Mouse (Mus musculus): ENCODE measurements at regions not wholly inside any gene's neighbourhood (a gene's known extent, or its start where the extent isn't known, plus 50 kb on each side); places are given as distances from the start of the nearest gene placed in this dataset.

- in situ Hi-C loops (cut with MboI, MseI): loop anchor here in 1 of 2 experiments (10.0 to 25.0 kb wide), 2 partner anchors 1408 to 1540 kb away; partner anchors contain the start of gene Olfr1322
Observed at GRCm38 (mm10) chrX:51294797-51295506, 88.6 kb upstream of the Mbnl3 start.

- in situ Hi-C loops (cut with MboI, MseI): loop anchor here in 1 of 2 experiments (10.0 to 25.0 kb wide), 2 partner anchors 1405 to 1538 kb away; partner anchors contain the start of gene Olfr1322
Observed at GRCm38 (mm10) chrX:51292310-51292709, 86.0 kb upstream of the Mbnl3 start.

GRCm38 (mm10) chrX:51278270-51278669 is 71.9 kb upstream of the Mbnl3 start:
- in situ Hi-C loops (cut with MboI, MseI): loop anchor here in 1 of 2 experiments (25.0 kb wide), 1 partner anchor 1391 kb away; the partner anchor contains the start of gene Olfr1322

- in situ Hi-C loops (cut with MboI, MseI): loop anchor here in 1 of 2 experiments (25.0 kb wide), 1 partner anchor 1123 kb away; no protein-coding TSS in a partner anchor
Observed at GRCm38 (mm10) chrX:51264746-51265145, 58.4 kb upstream of the Mbnl3 start.

All from T-helper 17 cell (primary cell).